Mouse (Mus musculus): ENCODE measurements around the gene S100a14. TPM values are rescaled to one million over a fixed set of nuclear protein-coding genes. Genes with fewer than 3 reads are reported as not detected.

Gene S100a14
- polyA plus RNA-seq, 1 experiment, result not detected

DNA sequence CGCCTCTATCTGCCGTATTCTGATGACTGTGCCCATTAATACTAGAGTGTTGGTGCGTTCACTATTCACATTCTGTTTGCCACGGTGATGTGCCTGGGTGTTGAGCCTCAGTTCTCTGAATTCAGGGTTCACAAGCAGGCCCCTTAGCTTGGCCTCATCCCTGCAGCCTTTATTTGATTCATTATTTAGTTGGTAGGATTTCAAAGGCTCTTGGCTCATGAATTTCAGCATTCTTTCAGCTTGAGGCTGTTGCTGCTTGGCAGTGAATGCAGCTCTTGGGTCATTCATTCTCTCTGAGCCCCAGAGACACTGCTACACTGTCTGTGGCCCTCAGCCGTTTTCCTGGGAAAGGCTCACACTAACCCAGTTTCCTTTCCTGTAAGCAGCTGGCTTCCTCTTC is 29.3 kb downstream of the S100a14 start:
- no peaks in the 10 kb centered on the region for H3K4me1 ChIP-seq (ENCODE audit: control insufficient read depth, insufficient read depth, low read length)
- no peak overlapping the region for H3K27ac ChIP-seq (ENCODE audit: control insufficient read depth, insufficient read depth, low read depth, low read length, poor library complexity)
- H3K4me3 ChIP-seq (replicated peaks; ENCODE audit: control insufficient read depth, low read depth, low read length), result no peak overlapping the region
- 77% methylated on average over 5 of the region's 5 CpGs for WGBS
- no peak for TF ChIP-seq CTCF (IDR thresholded peaks at IDR 0.05; ENCODE audit: control insufficient read depth, insufficient read depth, low read length)
- TF ChIP-seq POLR2A (IDR thresholded peaks at IDR 0.05; ENCODE audit: borderline replicate concordance, control insufficient read depth, low read depth, low read length), result no peak

DNA sequence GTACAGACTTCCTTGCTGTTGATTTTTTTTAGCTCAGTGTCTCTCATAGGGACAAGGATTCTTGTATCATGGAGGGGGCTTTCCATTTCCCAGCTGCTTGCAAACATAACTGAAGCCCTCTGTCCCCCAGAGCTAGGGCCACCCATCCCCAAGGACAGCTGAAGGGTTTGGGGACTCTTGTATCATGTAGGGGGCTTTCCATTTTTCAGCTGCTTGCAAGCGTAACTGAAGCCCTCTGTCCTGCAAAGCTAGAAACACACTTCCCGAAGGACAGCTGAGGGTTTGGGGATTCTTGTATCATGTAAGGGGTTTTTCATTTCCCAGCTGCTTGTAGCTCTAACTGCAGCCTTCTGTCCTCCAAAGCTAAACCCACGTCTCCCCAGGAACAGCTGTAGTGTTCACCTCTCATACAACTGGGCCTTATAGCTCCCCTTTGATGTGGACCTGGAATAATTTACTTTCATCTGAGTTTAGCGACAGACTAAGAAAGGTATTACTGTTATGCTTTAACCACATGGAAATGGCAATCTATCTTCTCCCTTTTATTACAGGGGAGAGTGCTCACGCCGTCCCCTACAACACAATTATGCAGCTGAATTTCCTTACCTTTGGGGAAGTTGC is 33.5 kb downstream of the S100a14 start, which contains the start of gene S100a3:
Gene S100a3, plus strand, starts transcription at position 571 of the 621 bp plus-strand sequence.
- Histone ChIP-seq H3K27ac (ENCODE audit: control insufficient read depth, insufficient read depth, low read depth, low read length, poor library complexity) (no peak within 1 kb of the TSS), H3K4me3 (replicated peaks; ENCODE audit: control insufficient read depth, low read depth, low read length) (no peak within 1 kb of the TSS), H3K4me1 (ENCODE audit: control insufficient read depth, insufficient read depth, low read length) (no peaks in the 10 kb centered on the region)
- TF ChIP-seq CTCF (IDR thresholded peaks at IDR 0.05; ENCODE audit: control insufficient read depth, insufficient read depth, low read length) (no peak), POLR2A (IDR thresholded peaks at IDR 0.05; ENCODE audit: borderline replicate concordance, control insufficient read depth, low read depth, low read length) (no peak)
- WGBS, result 81% methylated on average over 6 of the region's 6 CpGs

DNA sequence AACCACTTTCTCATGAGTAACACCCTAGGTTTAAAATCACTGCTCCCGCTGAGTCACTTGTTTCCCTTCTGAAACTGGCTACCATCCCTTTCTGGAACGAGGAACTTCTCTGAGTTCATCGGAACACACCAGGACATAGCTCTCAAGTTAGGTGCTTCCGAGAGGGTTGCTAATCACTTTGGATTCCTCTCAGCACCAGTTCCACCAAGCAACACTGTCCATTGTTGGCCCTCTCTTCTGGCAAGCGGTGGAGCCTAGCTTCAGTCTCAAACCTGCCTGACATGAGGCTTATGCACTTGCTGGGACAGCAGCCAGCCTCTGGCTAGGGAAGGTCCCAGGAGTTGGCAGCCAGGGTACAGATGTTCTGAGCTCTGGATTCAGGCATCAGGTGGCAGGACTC is 48.0 kb downstream of the S100a14 start:
- no peak overlapping the region for H3K4me3 ChIP-seq (replicated peaks; ENCODE audit: control insufficient read depth, low read depth, low read length)
- TF ChIP-seq CTCF (IDR thresholded peaks at IDR 0.05; ENCODE audit: control insufficient read depth, insufficient read depth, low read length) (no peak), POLR2A (IDR thresholded peaks at IDR 0.05; ENCODE audit: borderline replicate concordance, control insufficient read depth, low read depth, low read length) (no peak)
- H3K27ac ChIP-seq (ENCODE audit: control insufficient read depth, insufficient read depth, low read depth, low read length, poor library complexity), result no peak overlapping the region
- 74% methylated on average over 5 of the region's 5 CpGs for WGBS
- H3K4me1 ChIP-seq (ENCODE audit: control insufficient read depth, insufficient read depth, low read length), result no peaks in the 10 kb centered on the region; the same call in 1 of the 2 replicates

DNA sequence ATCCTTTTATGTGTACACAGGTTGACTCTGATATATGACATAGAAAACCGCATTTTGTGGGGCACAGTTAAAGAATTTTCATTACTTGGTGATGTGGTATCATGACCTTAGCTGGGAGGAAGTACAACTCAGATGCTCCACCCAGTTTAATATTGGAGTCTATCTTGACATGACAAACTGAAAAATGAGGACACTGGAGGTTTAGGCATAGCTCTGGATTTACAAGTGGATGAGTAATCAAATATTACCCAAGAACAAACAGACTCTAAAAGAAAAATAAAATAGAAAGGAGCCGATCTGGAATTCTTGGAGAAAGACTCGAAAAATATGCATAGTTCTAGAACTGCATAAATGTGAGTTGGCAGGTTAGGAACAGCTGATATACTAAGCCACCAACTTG is 48.7 kb downstream of the S100a14 start:
- WGBS, result 71% methylated on average over 3 of the region's 3 CpGs
- no peak overlapping the region for H3K27ac ChIP-seq (ENCODE audit: control insufficient read depth, insufficient read depth, low read depth, low read length, poor library complexity)
- no peak for TF ChIP-seq POLR2A (IDR thresholded peaks at IDR 0.05; ENCODE audit: borderline replicate concordance, control insufficient read depth, low read depth, low read length)
- no peak for TF ChIP-seq CTCF (IDR thresholded peaks at IDR 0.05; ENCODE audit: control insufficient read depth, insufficient read depth, low read length)
- H3K4me3 ChIP-seq (replicated peaks; ENCODE audit: control insufficient read depth, low read depth, low read length), result no peak overlapping the region
- H3K4me1 ChIP-seq (ENCODE audit: control insufficient read depth, insufficient read depth, low read length), result no peaks in the 10 kb centered on the region; the same call in 1 of the 2 replicates

DNA sequence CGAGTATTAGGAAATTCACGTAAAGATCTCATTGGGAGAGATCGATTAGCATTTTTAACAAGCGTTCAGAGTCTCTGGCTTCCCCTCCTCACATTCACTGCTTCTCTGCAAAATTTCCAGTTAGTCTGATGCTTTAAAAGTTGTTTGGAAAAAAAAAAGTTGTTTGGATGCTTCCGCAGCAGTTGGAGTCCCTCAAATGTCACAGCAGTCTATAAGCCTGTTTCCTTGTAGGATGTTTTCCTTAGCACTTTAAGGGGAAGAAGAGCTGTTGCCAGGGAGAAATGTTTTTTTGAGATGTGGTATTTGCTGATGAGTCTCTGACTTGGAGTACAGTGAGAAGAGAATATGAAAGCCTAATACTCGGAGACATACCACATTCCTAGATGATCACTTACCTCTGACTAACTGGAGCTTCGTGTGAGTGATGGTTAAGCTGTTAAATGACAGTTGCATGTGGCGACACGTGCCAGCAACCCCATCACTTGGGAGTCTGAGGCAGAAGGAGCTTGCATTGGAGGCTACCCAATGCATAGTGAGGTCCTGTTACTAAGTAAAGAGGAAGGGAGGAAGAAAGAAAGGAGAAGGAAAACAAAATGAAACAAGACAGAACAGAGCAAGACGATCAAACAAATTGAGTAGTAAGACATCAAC is 49.8 kb downstream of the S100a14 start:
- no peak for TF ChIP-seq CTCF (IDR thresholded peaks at IDR 0.05; ENCODE audit: control insufficient read depth, insufficient read depth, low read length)
- TF ChIP-seq POLR2A (IDR thresholded peaks at IDR 0.05; ENCODE audit: borderline replicate concordance, control insufficient read depth, low read depth, low read length), result no peak
- 78% methylated on average over 10 of the region's 10 CpGs for WGBS
- no peak overlapping the region for H3K27ac ChIP-seq (ENCODE audit: control insufficient read depth, insufficient read depth, low read depth, low read length, poor library complexity)
- no peaks in the 10 kb centered on the region; the same call in 1 of the 2 replicates for H3K4me1 ChIP-seq (ENCODE audit: control insufficient read depth, insufficient read depth, low read length)
- H3K4me3 ChIP-seq (replicated peaks; ENCODE audit: control insufficient read depth, low read depth, low read length), result no peak overlapping the region

Other genes with a start within 250 kb of the S100a14 start
- gene Gatad2b, start 233.7 kb upstream of the S100a14 start, polyA plus RNA-seq (2011; ENCODE audit: insufficient read depth, insufficient read length, low replicate concordance, missing spikeins), result 13.9 and 17.5 TPM in 2 replicates
- 4.4 and 5.6 TPM in 2 replicates for gene Slc27a3, start 136.9 kb upstream of the S100a14 start, polyA plus RNA-seq (2011; ENCODE audit: insufficient read depth, insufficient read length, low replicate concordance, missing spikeins)
- gene Ints3, start 93.2 kb upstream of the S100a14 start, polyA plus RNA-seq (2011; ENCODE audit: insufficient read depth, insufficient read length, low replicate concordance, missing spikeins), result 7.1 and 21.2 TPM in 2 replicates
- 6.4 and 10.6 TPM in 2 replicates for gene Npr1, start 61.0 kb upstream of the S100a14 start, polyA plus RNA-seq (2011; ENCODE audit: insufficient read depth, insufficient read length, low replicate concordance, missing spikeins)
- 85.2 and 110 TPM in 2 replicates for gene Ilf2, start 50.7 kb upstream of the S100a14 start, polyA plus RNA-seq (2011; ENCODE audit: insufficient read depth, insufficient read length, low replicate concordance, missing spikeins)
- gene Snapin, start 35.8 kb upstream of the S100a14 start, polyA plus RNA-seq (2011; ENCODE audit: insufficient read depth, insufficient read length, low replicate concordance, missing spikeins), result 14.8 and 22.4 TPM in 2 replicates
- 74.1 and 92.0 TPM in 2 replicates for gene Chtop, start 17.4 kb upstream of the S100a14 start, polyA plus RNA-seq (2011; ENCODE audit: insufficient read depth, insufficient read length, low replicate concordance, missing spikeins)
- gene S100a1, start 12.5 kb upstream of the S100a14 start, polyA plus RNA-seq (2011; ENCODE audit: insufficient read depth, insufficient read length, low replicate concordance, missing spikeins), result 33.5 and 34.4 TPM in 2 replicates
- 60.0 and 93.3 TPM in 2 replicates for gene S100a13, start 12.4 kb upstream of the S100a14 start, polyA plus RNA-seq (2011; ENCODE audit: insufficient read depth, insufficient read length, low replicate concordance, missing spikeins)
- 10.9 and 17.1 TPM in 2 replicates for gene S100a16, start 10.4 kb downstream of the S100a14 start, polyA plus RNA-seq (2011; ENCODE audit: insufficient read depth, insufficient read length, low replicate concordance, missing spikeins)
- not detected in 2 replicates for gene S100a3, start 33.7 kb downstream of the S100a14 start, polyA plus RNA-seq (2011; ENCODE audit: insufficient read depth, insufficient read length, low replicate concordance, missing spikeins)
- gene S100a2, start 63.4 kb downstream of the S100a14 start, polyA plus RNA-seq (2011; ENCODE audit: insufficient read depth, insufficient read length, low replicate concordance, missing spikeins), result not detected in 2 replicates
- not detected in 2 replicates for gene Gm42674, start 75.0 kb downstream of the S100a14 start, polyA plus RNA-seq (2011; ENCODE audit: insufficient read depth, insufficient read length, low replicate concordance, missing spikeins)
- gene S100a4, start 76.9 kb downstream of the S100a14 start, polyA plus RNA-seq (2011; ENCODE audit: insufficient read depth, insufficient read length, low replicate concordance, missing spikeins), result 71.4 and 238 TPM in 2 replicates
- gene S100a5, start 81.7 kb downstream of the S100a14 start, polyA plus RNA-seq (2011; ENCODE audit: insufficient read depth, insufficient read length, low replicate concordance, missing spikeins), result not detected in 2 replicates
- gene S100a6, start 86.0 kb downstream of the S100a14 start, polyA plus RNA-seq (2011; ENCODE audit: insufficient read depth, insufficient read length, low replicate concordance, missing spikeins), result 391 and 969 TPM in 2 replicates
- gene S100a7a, start 127.2 kb downstream of the S100a14 start, polyA plus RNA-seq (2011; ENCODE audit: insufficient read depth, insufficient read length, low replicate concordance, missing spikeins), result 1.0 TPM in 1 of 2 replicates, not detected in the other
- gene S100a8, start 142.1 kb downstream of the S100a14 start, polyA plus RNA-seq (2011; ENCODE audit: insufficient read depth, insufficient read length, low replicate concordance, missing spikeins), result 4,508 and 18,334 TPM in 2 replicates
- 8,678 and 25,400 TPM in 2 replicates for gene S100a9, start 168.9 kb downstream of the S100a14 start, polyA plus RNA-seq (2011; ENCODE audit: insufficient read depth, insufficient read length, low replicate concordance, missing spikeins)
- not detected in 2 replicates for gene Pglyrp4, start 200.1 kb downstream of the S100a14 start, polyA plus RNA-seq (2011; ENCODE audit: insufficient read depth, insufficient read length, low replicate concordance, missing spikeins)